Mouse (Mus musculus): ENCODE results near the gene Dglucy. TPM values are rescaled to one million over a fixed set of nuclear protein-coding genes. Genes with fewer than 3 reads are reported as not detected.

Dglucy gene
- polyA plus RNA-seq, 1 experiment: not detected

GRCm38 (mm10) chr12:100899111-100899640, 120.3 kb downstream of the Dglucy start:
- no peak for TF ChIP-seq GATA1 (IDR thresholded peaks at IDR 0.05; ENCODE audit: low read length)
- peaks cover 63% of the 10 kb centered on the region for H3K27me3 ChIP-seq (ENCODE audit: control insufficient read depth)
- no peaks in the 10 kb centered on the region for H3K9me3 ChIP-seq (ENCODE audit: control insufficient read depth, low read length)
- H3K36me3 ChIP-seq (ENCODE audit: control insufficient read depth): no peaks in the 10 kb centered on the region
- no peak overlapping the region for H3K4me3 ChIP-seq (replicated peaks)
- no peaks in the 10 kb centered on the region for H3K4me1 ChIP-seq (ENCODE audit: control insufficient read depth)

GRCm38 (mm10) chr12:100900901-100901300, 122.0 kb downstream of the Dglucy start:
- H3K4me3 ChIP-seq (replicated peaks): no peak overlapping the region
- H3K9me3 ChIP-seq (ENCODE audit: control insufficient read depth, low read length): no peaks in the 10 kb centered on the region
- no peaks in the 10 kb centered on the region for H3K4me1 ChIP-seq (ENCODE audit: control insufficient read depth)
- TF ChIP-seq TAL1 (IDR thresholded peaks at IDR 0.05; ENCODE audit: low read length) (no peak), GATA1 (IDR thresholded peaks at IDR 0.05; ENCODE audit: low read length) (no peak)
- peaks cover 63% of the 10 kb centered on the region for H3K27me3 ChIP-seq (ENCODE audit: control insufficient read depth)
- no peaks in the 10 kb centered on the region for H3K36me3 ChIP-seq (ENCODE audit: control insufficient read depth)

GRCm38 (mm10) chr12:100901386-100901785, 122.5 kb downstream of the Dglucy start:
- Histone ChIP-seq H3K4me1 (ENCODE audit: control insufficient read depth) (no peaks in the 10 kb centered on the region), H3K27me3 (ENCODE audit: control insufficient read depth) (peaks cover 58% of the 10 kb centered on the region), H3K36me3 (ENCODE audit: control insufficient read depth) (no peaks in the 10 kb centered on the region), H3K4me3 (replicated peaks) (no peak overlapping the region), H3K9me3 (ENCODE audit: control insufficient read depth, low read length) (no peaks in the 10 kb centered on the region)
- TF ChIP-seq GATA1 (IDR thresholded peaks at IDR 0.05; ENCODE audit: low read length) (no peak), TAL1 (IDR thresholded peaks at IDR 0.05; ENCODE audit: low read length) (no peak)

- TF ChIP-seq TAL1 (IDR thresholded peaks at IDR 0.05; ENCODE audit: low read length) (no peak), GATA1 (IDR thresholded peaks at IDR 0.05; ENCODE audit: low read length) (no peak)
- Histone ChIP-seq H3K4me1 (ENCODE audit: control insufficient read depth) (no peaks in the 10 kb centered on the region; the same call in 1 of the 2 replicates), H3K36me3 (ENCODE audit: control insufficient read depth) (no peaks in the 10 kb centered on the region), H3K27me3 (ENCODE audit: control insufficient read depth) (peaks cover 58% of the 10 kb centered on the region), H3K9me3 (ENCODE audit: control insufficient read depth, low read length) (no peaks in the 10 kb centered on the region), H3K4me3 (replicated peaks) (no peak overlapping the region)
These were observed 124.9 kb downstream of the Dglucy start for GRCm38 (mm10) chr12:100903761-100904160.

GRCm38 (mm10) chr12:100906861-100907260, 128.0 kb downstream of the Dglucy start:
- Histone ChIP-seq H3K4me1 (ENCODE audit: control insufficient read depth) (no peaks in the 10 kb centered on the region; the same call in 1 of the 2 replicates), H3K36me3 (ENCODE audit: control insufficient read depth) (peaks cover 9% of the 10 kb centered on the region), H3K9me3 (ENCODE audit: control insufficient read depth, low read length) (no peaks in the 10 kb centered on the region), H3K27me3 (ENCODE audit: control insufficient read depth) (peaks cover 35% of the 10 kb centered on the region), H3K4me3 (replicated peaks) (no peak overlapping the region)
- TF ChIP-seq TAL1 (IDR thresholded peaks at IDR 0.05; ENCODE audit: low read length) (no peak), GATA1 (IDR thresholded peaks at IDR 0.05; ENCODE audit: low read length) (no peak)

GRCm38 (mm10) chr12:100907598-100908297, 128.9 kb downstream of the Dglucy start, which contains the start of gene Gpr68:
Gpr68 (minus strand) TSS chr12:100908198.
- H3K9me3 ChIP-seq (ENCODE audit: control insufficient read depth, low read length): no peaks in the 10 kb centered on the region
- TF ChIP-seq GATA1 (IDR thresholded peaks at IDR 0.05; ENCODE audit: low read length) (no peak), TAL1 (IDR thresholded peaks at IDR 0.05; ENCODE audit: low read length) (no peak)
- peaks cover 18% of the 10 kb centered on the region for H3K36me3 ChIP-seq (ENCODE audit: control insufficient read depth)
- H3K27me3 ChIP-seq (ENCODE audit: control insufficient read depth): peaks cover 29% of the 10 kb centered on the region
- H3K4me1 ChIP-seq (ENCODE audit: control insufficient read depth): no peaks in the 10 kb centered on the region; the same call in 1 of the 2 replicates
- H3K4me3 ChIP-seq (replicated peaks): no peak within 1 kb of the TSS

GRCm38 (mm10) chr12:100908298-100909034, 129.6 kb downstream of the Dglucy start:
- TF ChIP-seq GATA1 (IDR thresholded peaks at IDR 0.05; ENCODE audit: low read length) (no peak), TAL1 (IDR thresholded peaks at IDR 0.05; ENCODE audit: low read length) (no peak)
- Histone ChIP-seq H3K36me3 (ENCODE audit: control insufficient read depth) (peaks cover 25% of the 10 kb centered on the region), H3K4me3 (replicated peaks) (no peak overlapping the region), H3K4me1 (ENCODE audit: control insufficient read depth) (no peaks in the 10 kb centered on the region; the same call in 1 of the 2 replicates), H3K27me3 (ENCODE audit: control insufficient read depth) (peaks cover 29% of the 10 kb centered on the region), H3K9me3 (ENCODE audit: control insufficient read depth, low read length) (no peaks in the 10 kb centered on the region)

- Histone ChIP-seq H3K27me3 (ENCODE audit: control insufficient read depth) (peaks cover 26% of the 10 kb centered on the region), H3K4me3 (replicated peaks) (no peak overlapping the region)
- no peak for TF ChIP-seq GATA1 (IDR thresholded peaks at IDR 0.05; ENCODE audit: low read length)
- TF ChIP-seq TAL1 (IDR thresholded peaks at IDR 0.05; ENCODE audit: low read length): no peak
These were observed 130.9 kb downstream of the Dglucy start for GRCm38 (mm10) chr12:100909765-100910164.

GRCm38 (mm10) chr12:100910731-100911130, 131.9 kb downstream of the Dglucy start:
- H3K36me3 ChIP-seq (ENCODE audit: control insufficient read depth): peaks cover 48% of the 10 kb centered on the region
- no peaks in the 10 kb centered on the region; the same call in 1 of the 2 replicates for H3K4me1 ChIP-seq (ENCODE audit: control insufficient read depth)
- no peaks in the 10 kb centered on the region for H3K9me3 ChIP-seq (ENCODE audit: control insufficient read depth, low read length)
- peaks cover 26% of the 10 kb centered on the region for H3K27me3 ChIP-seq (ENCODE audit: control insufficient read depth)
- TF ChIP-seq GATA1 (IDR thresholded peaks at IDR 0.05; ENCODE audit: low read length) (no peak), TAL1 (IDR thresholded peaks at IDR 0.05; ENCODE audit: low read length) (no peak)
- no peak overlapping the region for H3K4me3 ChIP-seq (replicated peaks)

More at GRCm38 (mm10) chr12:100909765-100910164, 130.9 kb downstream of the Dglucy start:
- H3K9me3 ChIP-seq (ENCODE audit: control insufficient read depth, low read length): no peaks in the 10 kb centered on the region
- H3K36me3 ChIP-seq (ENCODE audit: control insufficient read depth): peaks cover 38% of the 10 kb centered on the region
- H3K4me1 ChIP-seq (ENCODE audit: control insufficient read depth): no peaks in the 10 kb centered on the region; the same call in 1 of the 2 replicates

Measured in erythroblast, embryonic 14.5 days (primary cell).